Mouse (Mus musculus) embryo, embryonic 11 days (tissue): ENCODE results near the gene Polrmt.
"Not testable (repeated sequence)": the region's sequence is repeated elsewhere in the genome, so short reads cannot be mapped to it uniquely, and the experiment has no call there.

Experiments
- DNase-seq: peaks from one replicate; pipeline ENCODE4 v3.0.0-alpha.2; 2015

Gene Polrmt

GRCm38 (mm10) chr10:79707162-79707561 lies 39.2 kb downstream of the Polrmt start:
- no peak for DNase-seq

GRCm38 (mm10) chr10:79706406-79707094 lies 39.8 kb downstream of the Polrmt start:
- no peak for DNase-seq

GRCm38 (mm10) chr10:79705951-79706350 lies 40.4 kb downstream of the Polrmt start:
- DNase-seq, result no peak

GRCm38 (mm10) chr10:79704970-79705360 lies 41.4 kb downstream of the Polrmt start:
- DNase-seq, result no peak

- peak; percentile 100 for DNase-seq
Observed at GRCm38 (mm10) chr10:79704065-79704969, 42.1 kb downstream of the Polrmt start, which contains the start of gene Bsg. Gene Bsg (plus strand): TSS chr10:79704491.

- DNase-seq, result no peak
Observed at GRCm38 (mm10) chr10:79703541-79703940, 42.8 kb downstream of the Polrmt start.

- DNase-seq, result not testable (repeated sequence)
Observed at GRCm38 (mm10) chr10:79702970-79703369, 43.4 kb downstream of the Polrmt start.

- DNase-seq, result peak; percentile 36
Observed at GRCm38 (mm10) chr10:79701443-79702129, 44.8 kb downstream of the Polrmt start.

GRCm38 (mm10) chr10:79700676-79701075 lies 45.7 kb downstream of the Polrmt start:
- DNase-seq, result no peak

GRCm38 (mm10) chr10:79698459-79698858 lies 47.9 kb downstream of the Polrmt start:
- DNase-seq, result no peak

GRCm38 (mm10) chr10:79697916-79698315 lies 48.5 kb downstream of the Polrmt start:
- DNase-seq, result no peak

- DNase-seq, result no peak
Observed at GRCm38 (mm10) chr10:79696129-79696651, 50.2 kb downstream of the Polrmt start.

- DNase-seq, result peak; percentile 80
Observed at GRCm38 (mm10) chr10:79695231-79696128, 50.9 kb downstream of the Polrmt start.

GRCm38 (mm10) chr10:79694379-79694655 lies 52.1 kb downstream of the Polrmt start:
- no peak for DNase-seq

GRCm38 (mm10) chr10:79693580-79694378 lies 52.6 kb downstream of the Polrmt start:
- DNase-seq, result no peak

- DNase-seq, result no peak
Observed at GRCm38 (mm10) chr10:79691986-79692548, 54.3 kb downstream of the Polrmt start.

- no peak for DNase-seq
Observed at GRCm38 (mm10) chr10:79689178-79689577, 57.2 kb downstream of the Polrmt start.

GRCm38 (mm10) chr10:79688720-79689119 lies 57.7 kb downstream of the Polrmt start, which contains the start of gene Gzmm:
Gene Gzmm (plus strand): TSS chr10:79689020.
- no peak for DNase-seq

- no peak for DNase-seq
Observed at GRCm38 (mm10) chr10:79687513-79687912, 58.9 kb downstream of the Polrmt start.

- DNase-seq, result no peak
Observed at GRCm38 (mm10) chr10:79686691-79687090, 59.7 kb downstream of the Polrmt start.

GRCm38 (mm10) chr10:79686219-79686618 lies 60.2 kb downstream of the Polrmt start:
- no peak for DNase-seq
